Mouse (Mus musculus) ovary, postnatal 36 days (tissue): ENCODE measurements at regions not wholly inside any gene's neighbourhood (a gene's known extent, or its start where the extent isn't known, plus 50 kb on each side); places are given as distances from the start of the nearest gene placed in this dataset.

Experiments
- DNase-seq: peaks from one replicate; pipeline ENCODE4 v3.0.0; 2022; ENCODE audit warnings: low spot score, mixed read lengths

DNA sequence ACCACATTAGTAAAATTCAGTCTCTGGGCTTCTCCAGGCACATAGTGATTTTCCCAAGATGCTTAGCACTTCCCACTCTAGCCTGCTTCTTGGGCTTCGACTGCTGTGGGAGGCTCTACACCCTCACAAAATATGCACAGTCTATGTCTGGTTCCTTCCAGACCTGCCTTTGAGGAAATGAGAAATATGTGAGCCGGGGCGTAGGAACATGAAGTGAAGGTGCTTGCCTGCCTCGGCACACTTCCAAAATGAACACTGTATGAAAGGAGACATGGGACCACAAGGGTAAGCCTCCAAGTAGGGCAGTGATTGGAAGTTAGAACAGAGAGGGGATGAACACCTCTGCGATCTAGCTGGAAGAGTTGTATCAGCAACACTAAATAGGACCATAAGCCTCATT, 54.5 kb downstream of the Gm10260 start:
- no peak for DNase-seq

DNA sequence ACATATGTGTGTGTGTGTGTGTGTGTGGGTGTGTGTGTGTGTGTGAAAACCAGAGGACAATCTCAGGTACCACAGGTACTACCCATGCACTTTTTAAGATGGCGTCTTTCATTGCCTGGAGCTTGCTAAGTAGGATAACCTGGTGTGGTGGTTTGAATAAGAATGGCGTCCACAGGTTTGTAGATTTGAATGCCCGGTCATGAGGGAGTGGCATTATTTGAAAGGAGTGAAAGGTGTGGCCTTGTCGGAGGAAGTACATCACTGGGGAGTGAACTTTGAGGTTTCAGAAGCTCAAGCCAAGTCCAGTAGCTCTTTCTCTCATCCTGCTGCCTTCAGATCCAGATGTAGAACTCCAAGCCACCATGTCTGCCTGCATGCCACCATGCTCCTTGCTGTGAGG, 55.9 kb downstream of the Gm10260 start:
- DNase-seq: no peak

DNA sequence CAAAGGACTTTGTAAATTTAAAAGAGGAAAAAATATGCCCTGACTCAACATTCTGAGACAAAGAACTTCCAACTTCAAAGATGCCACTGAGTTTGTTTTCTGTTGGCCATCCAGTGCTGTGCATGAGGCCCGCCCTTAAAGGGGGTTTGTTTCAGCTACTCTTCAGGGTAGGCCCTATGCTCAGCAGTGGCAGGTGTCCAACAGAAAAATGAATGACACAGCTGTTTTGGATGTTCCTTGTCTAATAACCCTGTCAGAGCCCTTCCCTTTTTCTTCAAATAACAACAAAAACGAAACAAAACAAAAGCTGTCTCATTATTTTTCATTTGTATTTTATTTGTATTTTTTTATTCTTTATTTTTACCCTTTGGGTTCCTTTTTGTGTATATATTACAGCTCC, 61.5 kb downstream of the Gm10260 start:
- DNase-seq: no peak

DNA sequence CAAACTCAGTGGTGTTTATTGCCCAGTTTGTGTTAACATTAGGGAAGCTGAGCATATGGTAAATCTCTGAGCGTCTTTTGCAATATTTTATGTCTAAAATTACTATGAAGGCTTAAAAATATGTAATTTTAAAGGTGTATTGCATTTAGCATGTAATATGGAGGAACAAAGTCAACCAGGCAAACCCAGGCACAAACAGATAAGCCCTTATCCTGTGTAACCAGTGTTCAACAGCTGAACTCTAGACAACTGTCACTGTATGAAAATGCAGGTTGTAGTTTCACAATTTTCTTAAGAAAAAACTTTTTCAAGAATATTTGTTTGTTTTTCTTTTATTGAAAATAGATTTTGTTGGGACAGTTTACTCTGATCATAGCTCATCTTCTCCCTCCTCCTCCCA, 62.1 kb downstream of the Gm10260 start:
- no peak for DNase-seq

GRCm38 (mm10) chr13:97697262-97697661, 63.2 kb downstream of the Gm10260 start:
- no peak for DNase-seq

GRCm38 (mm10) chr13:97695022-97695421, 65.4 kb downstream of the Gm10260 start:
- DNase-seq: no peak

DNA sequence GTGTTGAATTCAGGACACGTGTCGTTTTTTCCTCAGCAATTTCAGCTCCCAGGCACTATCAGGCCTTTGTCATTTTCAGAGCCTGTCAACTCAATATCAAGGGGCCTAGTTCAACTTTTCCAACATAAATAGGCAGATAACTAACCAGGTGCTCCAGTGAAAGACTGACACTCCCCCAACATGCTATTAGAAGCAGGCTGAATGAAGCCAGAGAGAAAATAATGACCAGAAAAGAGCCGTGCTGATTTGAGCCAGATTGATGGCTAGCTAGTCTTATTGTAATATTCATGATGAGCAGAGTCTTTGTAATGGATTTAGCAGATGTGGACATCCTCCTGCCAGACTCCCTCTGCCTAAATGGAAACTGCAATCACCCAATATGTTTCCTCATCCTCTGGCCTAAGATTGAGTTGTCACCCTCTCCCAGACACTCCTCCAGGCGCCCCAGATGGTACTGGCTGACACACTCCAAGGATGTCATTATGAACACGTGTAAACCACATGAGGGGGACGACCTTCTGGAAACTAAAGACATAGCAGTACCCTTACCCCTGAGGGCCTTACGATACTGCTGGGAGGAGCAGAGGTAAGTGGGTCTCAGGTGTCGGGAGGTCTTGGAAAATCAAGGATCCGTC, 66.0 kb downstream of the Gm10260 start:
- no peak for DNase-seq

- DNase-seq: no peak
Measured at GRCm38 (mm10) chr13:97688310-97688886, 72.0 kb downstream of the Gm10260 start.

- no peak for DNase-seq
Measured at GRCm38 (mm10) chr13:97683836-97684235, 76.6 kb downstream of the Gm10260 start.

GRCm38 (mm10) chr13:97681228-97681987, 79.0 kb downstream of the Gm10260 start:
- no peak for DNase-seq

DNA sequence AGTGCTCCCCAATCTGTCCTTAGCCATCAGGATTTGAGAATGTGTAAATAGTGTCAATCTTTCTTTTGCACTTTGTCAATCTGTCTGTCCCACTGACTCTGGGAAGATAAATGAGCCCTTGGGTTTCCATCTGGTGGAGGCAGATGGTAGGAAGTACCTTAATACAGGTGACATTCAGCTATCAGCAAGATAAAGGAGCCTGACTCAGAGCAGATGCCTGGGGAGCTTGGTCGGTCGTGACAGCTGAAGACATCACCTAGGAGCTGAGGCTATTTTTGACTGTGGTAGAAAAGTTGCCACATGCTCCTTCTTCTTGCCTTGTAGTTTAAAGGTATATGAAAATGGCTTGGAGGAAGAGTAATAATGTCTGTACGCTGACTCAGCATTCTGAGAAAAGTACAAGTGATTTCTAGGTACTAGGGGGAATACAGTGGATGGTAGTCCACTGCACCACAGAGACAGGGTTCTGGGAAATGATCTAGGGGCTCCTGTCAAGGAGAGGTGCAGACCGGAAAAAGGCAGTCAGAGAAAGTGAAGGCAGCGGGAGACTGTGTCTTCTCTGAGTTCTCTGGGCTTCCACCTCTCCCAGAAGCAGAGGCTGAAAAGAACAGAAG, 80.0 kb downstream of the Gm10260 start:
- DNase-seq: no peak

DNA sequence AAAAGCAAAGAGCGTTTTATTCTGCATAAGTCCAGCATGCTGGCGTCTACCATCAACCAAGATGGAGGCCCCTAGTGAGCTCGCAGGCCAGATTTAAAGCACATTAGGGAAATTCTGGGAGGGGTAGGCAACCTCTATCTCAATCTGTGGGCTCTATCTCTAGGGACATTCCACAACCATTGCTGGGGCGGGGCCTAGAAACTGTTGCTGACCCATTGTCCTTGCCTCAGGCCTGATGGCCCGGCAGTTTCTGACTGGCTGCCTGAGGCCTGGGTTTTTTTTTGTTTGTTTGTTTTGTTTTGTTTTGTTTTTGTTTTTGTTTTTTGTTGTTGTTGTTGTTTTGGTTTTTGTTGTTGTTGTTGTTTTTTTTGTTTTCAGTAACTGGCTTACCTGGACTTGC, 81.4 kb downstream of the Gm10260 start:
- DNase-seq: no peak

GRCm38 (mm10) chr13:97676536-97677048, 83.8 kb downstream of the Gm10260 start:
- no peak for DNase-seq

DNA sequence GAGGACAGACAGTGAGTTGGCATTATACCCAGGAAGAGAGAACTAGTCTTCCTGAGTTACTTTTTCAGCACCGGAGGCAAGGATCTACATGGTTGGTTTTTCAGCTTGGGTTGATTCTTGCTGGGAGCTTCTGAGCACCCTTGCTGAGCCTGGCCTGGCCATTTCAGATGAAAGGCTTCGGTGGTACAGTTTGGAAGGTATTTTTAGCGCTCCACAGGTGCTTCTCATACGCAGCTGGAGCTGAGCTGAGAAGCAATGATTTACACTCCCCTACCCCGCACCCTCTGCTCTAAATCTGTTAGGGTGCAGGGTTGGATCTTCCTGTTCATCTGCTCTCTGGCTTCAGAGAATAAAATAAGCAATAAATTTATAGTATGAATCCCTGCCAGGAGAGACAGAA, 87.3 kb downstream of the Gm10260 start:
- DNase-seq: no peak

DNA sequence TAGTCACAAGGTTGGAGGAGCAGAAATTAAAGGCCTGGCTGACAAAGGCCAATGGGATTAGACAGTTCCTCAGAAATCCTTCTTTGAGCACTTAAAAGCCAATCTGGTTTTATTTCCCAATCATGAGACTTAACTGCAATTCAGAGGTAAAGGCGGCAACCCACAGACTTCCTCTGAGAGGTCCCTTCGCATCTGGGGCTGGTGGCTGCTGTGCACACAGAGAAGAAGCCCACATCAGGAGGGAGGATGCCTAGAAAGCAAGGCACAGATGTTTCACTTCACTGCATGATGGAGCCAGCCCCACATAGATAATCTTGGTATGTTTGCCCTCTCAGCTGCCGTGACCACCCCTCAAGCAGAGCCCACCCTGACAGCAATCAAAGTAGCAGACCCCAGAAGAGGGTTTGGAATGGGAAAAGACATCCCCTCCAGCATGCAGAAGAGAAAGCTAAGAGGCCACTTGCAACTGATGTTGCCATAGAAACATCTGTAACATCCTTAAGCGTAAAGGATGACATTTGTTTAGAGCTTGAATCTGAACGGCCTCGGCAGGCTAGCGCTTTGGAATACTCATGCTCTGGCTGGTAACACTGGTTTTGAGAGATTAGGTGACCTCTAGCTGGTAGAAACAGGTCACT, 88.3 kb downstream of the Gm10260 start:
- no peak for DNase-seq

DNA sequence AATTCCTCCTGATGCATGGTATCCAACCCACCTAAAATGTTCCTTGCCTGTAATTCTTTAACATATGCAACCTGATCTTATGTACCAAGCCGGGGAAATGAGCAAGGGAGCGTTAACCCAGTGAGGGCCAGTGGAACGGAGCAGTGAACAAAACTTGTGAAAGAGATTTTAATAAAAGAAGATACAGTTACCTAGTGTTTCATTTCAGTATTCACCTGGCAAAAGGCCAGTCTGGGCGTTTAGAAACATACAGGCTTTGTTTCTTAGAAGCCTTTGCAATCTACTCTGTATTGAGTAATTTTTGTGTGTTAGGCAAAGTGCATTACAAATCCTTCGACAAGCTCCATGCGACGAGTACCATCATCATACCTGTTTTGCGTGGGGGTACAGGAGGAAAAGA, 91.1 kb downstream of the Gm10260 start:
- no peak for DNase-seq

GRCm38 (mm10) chr13:97668910-97669309, 91.5 kb downstream of the Gm10260 start:
- no peak for DNase-seq

DNA sequence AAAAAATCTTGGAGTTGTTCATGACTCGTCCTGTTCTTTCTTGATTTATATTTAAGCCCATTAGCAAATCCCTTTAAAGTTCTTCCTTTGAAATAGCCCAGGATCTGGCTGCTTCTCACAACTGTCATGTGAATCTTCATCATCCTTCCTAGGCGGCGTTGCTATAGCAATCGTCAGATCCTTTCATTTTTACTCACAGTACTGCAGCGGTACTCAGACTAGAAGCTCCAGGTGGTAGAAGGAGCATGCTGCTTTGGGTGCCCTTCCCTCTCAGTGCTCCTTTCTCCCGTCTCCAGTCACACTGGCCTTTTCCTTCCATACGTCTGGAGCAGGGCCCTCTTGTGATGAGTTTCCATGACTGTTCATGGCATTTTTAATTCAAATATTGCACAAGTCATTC, 93.1 kb downstream of the Gm10260 start:
- no peak for DNase-seq

- no peak for DNase-seq
Measured at GRCm38 (mm10) chr13:97666761-97667160, 93.7 kb downstream of the Gm10260 start.

GRCm38 (mm10) chr13:97665226-97665625, 95.2 kb downstream of the Gm10260 start:
- no peak for DNase-seq

DNA sequence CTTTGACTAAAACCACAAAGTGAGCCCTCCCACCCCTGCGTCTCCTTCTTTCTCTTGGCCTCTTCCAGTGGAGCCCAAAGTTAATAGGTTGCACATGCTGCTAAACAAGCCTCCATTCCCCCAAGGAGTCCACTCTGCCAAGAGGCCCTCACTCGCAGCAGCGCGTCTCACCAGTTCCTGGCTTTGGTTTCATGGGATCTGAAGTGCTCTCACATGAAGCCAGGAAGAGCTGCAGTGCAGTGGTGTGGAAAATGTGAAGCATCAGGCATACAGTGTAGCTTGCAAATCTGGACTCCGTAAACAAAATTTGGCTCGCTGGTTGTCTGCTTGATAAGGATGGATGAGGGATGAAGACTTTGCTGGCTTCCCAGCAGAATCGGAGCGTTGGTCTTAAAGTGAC, 97.7 kb downstream of the Gm10260 start:
- peak; percentile 25 for DNase-seq

GRCm38 (mm10) chr13:97656618-97657017, 103.8 kb downstream of the Gm10260 start:
- no peak for DNase-seq
